Mouse (Mus musculus) liver, embryonic 11.5 days (tissue): Measurements from ENCODE around the gene Adgrl3. TPM values are rescaled to one million over a fixed set of nuclear protein-coding genes. Genes with fewer than 3 reads are reported as not detected.
"Not testable (repeated sequence)": the region's sequence is repeated elsewhere in the genome, so short reads cannot be mapped to it uniquely, and the experiment has no call there.

ENCODE experiments used
- ATAC-seq: fragments of 200-750 bp; cut with Nextera tagmentation; replicated peaks from 2 replicates; pipeline ENCODE4 v1.8.0; 2017; ENCODE audit warnings: moderate number of reproducible peaks, mild to moderate bottlenecking, moderate TSS enrichment, moderate library complexity; ENCODE audit not compliant: low FRiP score
- DNase-seq: peaks from one replicate; pipeline ENCODE4 v3.0.0-alpha.2; 2017; ENCODE audit warnings: low spot score
- H3K27ac ChIP-seq: fragments of 300-500 bp; sonication (generic); 2 replicates; pipeline ENCODE4 v1.5.1; 2014; ENCODE audit warnings: mild to moderate bottlenecking, low read depth, low read length, control low read depth
- H3K27me3 ChIP-seq: fragments of 300-500 bp; sonication (generic); replicated peaks from 2 replicates; pipeline ENCODE4 v1.6.1; 2014; ENCODE audit warnings: low read length, mixed read lengths; ENCODE audit not compliant: control insufficient read depth, insufficient read depth
- H3K36me3 ChIP-seq: fragments of 300-500 bp; sonication (generic); 2 replicates; pipeline ENCODE4 v1.6.1; 2014; ENCODE audit warnings: mild to moderate bottlenecking, low read length, moderate library complexity, mixed read lengths; ENCODE audit not compliant: control insufficient read depth, insufficient read depth
- H3K4me1 ChIP-seq: fragments of 300-500 bp; sonication (generic); replicated peaks from 2 replicates; pipeline ENCODE4 v1.6.1; 2014; ENCODE audit warnings: low read length, mixed read lengths; ENCODE audit not compliant: control insufficient read depth, insufficient read depth
- H3K4me2 ChIP-seq: fragments of 300-500 bp; sonication (generic); 2 replicates; pipeline ENCODE4 v1.6.1; 2014; ENCODE audit warnings: mild to moderate bottlenecking, control low read depth, moderate library complexity
- H3K4me3 ChIP-seq: fragments of 300-500 bp; sonication (generic); 2 replicates; pipeline ENCODE4 v1.5.1; 2014; ENCODE audit warnings: low read depth, low read length, control low read depth
- H3K9ac ChIP-seq: fragments of 300-500 bp; sonication (generic); 2 replicates; pipeline ENCODE4 v1.6.1; 2014; ENCODE audit warnings: low read depth, low read length, control low read depth
- H3K9me3 ChIP-seq: fragments of 300-500 bp; sonication (generic); 2 replicates; pipeline ENCODE4 v1.6.1; 2016; ENCODE audit warnings: low read length, inconsistent platforms, mixed read lengths; ENCODE audit not compliant: control insufficient read depth
- WGBS: fragments of 180-500 bp; shearing (Covaris S2); extraction: QIAGEN DNeasy Blood & Tissue Kit; methylation state at CpG from one replicate; pipeline ENCODE4 v1.1.7; 2014; 5-methylcytosine and 5-hydroxymethylcytosine counted together
- polyA plus RNA-seq: library from polyadenylated mRNA; unstranded; fragments of >200 nt; fragmentation: Nextera tagmentation; extraction: Ambion mirVana; gene quantifications from 2 replicates; pipeline ENCODE4 v1.2.1, GENCODE M21; 2014

The Adgrl3 gene
- polyA plus RNA-seq, 1 experiment from 2014 or later = 9.1 TPM

DNA sequence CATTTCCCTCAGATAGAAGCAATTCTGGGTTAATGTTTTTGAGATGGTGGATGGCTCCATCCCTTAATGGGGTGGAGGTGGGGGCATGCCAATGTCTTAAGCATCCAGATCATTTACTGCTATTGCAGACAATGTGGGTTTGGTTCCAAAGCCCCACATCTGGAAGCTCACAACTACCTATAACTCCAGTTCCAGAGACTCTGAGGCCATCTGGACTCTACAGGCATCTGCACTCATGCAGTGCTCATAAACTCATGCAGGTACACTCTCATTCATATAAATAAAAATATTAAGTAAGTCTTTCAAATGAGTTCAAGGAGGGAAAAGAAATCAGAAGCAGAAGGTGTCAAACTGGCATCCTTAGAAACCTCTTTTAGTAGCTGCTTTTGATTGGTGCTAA, 530.3 kb downstream of the Adgrl3 start:
- Histone ChIP-seq H3K36me3 (no peaks in the 10 kb centered on the region), H3K4me1 (no peaks in the 10 kb centered on the region), H3K27me3 (no peaks in the 10 kb centered on the region), H3K27ac (no peak overlapping the region), H3K9me3 (no peaks in the 10 kb centered on the region), H3K4me3 (no peak overlapping the region), H3K4me2 (no peak overlapping the region), H3K9ac (no peak overlapping the region)
- no peak for ATAC-seq
- no peak for DNase-seq

DNA sequence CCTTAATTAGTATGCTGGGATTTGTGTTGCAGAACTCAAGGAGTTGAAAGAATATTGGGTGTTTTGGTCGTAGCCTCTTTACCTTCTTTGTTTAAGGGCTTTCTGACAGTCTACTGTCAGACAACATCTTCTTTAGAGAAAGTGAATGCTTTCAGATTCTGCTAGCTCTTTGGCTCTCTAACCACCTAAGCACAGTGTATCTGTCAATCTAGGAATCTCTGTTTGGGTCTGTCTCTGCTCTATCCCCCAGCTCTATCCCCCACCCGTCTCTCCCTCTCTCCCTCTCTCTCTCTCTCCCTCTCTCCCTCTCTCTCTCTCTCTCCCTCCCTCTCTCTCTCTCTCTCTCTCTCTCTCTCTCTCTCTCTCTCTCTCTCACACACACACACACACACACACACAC, 535.2 kb downstream of the Adgrl3 start:
- not testable (repeated sequence) for H3K4me2 ChIP-seq, H3K27me3 ChIP-seq, H3K27ac ChIP-seq, H3K36me3 ChIP-seq, ATAC-seq, H3K9ac ChIP-seq, DNase-seq, H3K4me1 ChIP-seq, H3K9me3 ChIP-seq, H3K4me3 ChIP-seq
- 77% methylated on average over 2 of the region's 2 CpGs for WGBS

DNA sequence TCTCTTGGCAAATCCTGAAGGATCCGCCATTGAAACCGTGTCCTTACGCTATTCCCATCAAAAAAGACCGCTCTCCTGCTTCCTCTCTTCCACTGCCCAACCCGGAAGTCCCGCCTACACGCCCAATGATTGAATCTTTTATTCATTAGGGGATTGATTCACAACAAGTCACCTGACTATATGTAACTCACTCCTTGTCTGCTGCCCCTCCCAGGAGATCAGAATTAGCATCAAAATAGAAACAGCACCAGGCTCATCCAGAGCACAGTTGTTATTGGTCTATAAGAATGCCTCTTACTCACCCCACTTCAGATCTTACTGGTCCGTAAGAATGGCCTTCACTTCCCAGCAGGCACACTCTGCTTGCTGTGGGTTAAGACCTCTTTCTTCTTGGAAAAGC, 536.1 kb downstream of the Adgrl3 start:
- WGBS = 83% methylated on average over 8 of the region's 8 CpGs

DNA sequence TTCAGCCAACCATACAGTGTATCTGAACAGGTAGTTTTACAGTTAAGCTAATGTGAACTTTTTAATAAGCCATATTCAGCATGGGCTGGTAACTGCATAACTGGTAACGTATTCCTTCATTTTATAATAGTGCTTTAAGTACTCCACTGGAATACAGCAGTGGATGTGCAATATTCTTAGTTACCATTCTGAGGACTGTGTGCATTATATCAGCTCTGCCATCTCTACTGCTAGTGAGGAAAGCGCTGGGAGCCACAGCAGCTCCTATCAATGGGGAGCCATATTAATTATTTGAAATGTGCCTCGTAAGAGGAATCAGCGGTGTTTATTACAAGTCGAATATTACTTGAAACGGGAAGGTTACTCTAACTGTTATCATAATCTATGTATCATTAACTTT, 539.0 kb downstream of the Adgrl3 start:
- ATAC-seq = no peak
- Histone ChIP-seq H3K4me2 (no peak overlapping the region), H3K36me3 (no peaks in the 10 kb centered on the region), H3K4me1 (no peaks in the 10 kb centered on the region), H3K27me3 (no peaks in the 10 kb centered on the region), H3K4me3 (no peak overlapping the region), H3K9ac (no peak overlapping the region), H3K9me3 (no peaks in the 10 kb centered on the region), H3K27ac (no peak overlapping the region)
- no peak for DNase-seq
- whole genome bisulfite sequencing = 92% methylated on average over 6 of the region's 6 CpGs

More for the DNA sequence above, 536.1 kb downstream of the Adgrl3 start:
- Histone ChIP-seq H3K9ac (no peak overlapping the region), H3K9me3 (no peaks in the 10 kb centered on the region), H3K4me2 (no peak overlapping the region), H3K27me3 (no peaks in the 10 kb centered on the region), H3K4me1 (no peaks in the 10 kb centered on the region), H3K27ac (no peak overlapping the region), H3K4me3 (no peak overlapping the region), H3K36me3 (no peaks in the 10 kb centered on the region)
- no peak for ATAC-seq
- DNase-seq = no peak

DNA sequence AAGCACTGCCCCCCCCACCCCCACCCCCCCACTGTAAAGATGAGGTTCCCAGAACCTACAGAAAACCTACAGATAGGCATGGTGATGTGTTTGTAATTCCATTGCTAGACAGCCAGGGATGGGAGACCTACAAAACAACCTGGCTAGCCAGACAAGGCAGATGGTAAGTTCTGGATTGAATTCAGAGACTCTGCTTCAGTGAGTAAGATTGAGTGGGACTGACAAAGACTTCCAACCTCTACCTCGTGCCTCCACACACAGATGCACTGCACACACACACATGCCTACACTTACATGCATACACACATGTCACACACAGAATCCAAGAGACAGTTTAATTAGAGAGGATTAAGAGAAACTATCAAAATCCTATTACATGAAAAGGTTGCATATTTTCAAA, 544.4 kb downstream of the Adgrl3 start:
- no peak overlapping the region for H3K4me3 ChIP-seq
- WGBS = 46% methylated on average over 1 of the region's 1 CpGs
- DNase-seq (no peak), ATAC-seq (no peak)
- H3K4me2 ChIP-seq = no peak overlapping the region
- H3K36me3 ChIP-seq = no peaks in the 10 kb centered on the region
- H3K9ac ChIP-seq = no peak overlapping the region
- no peaks in the 10 kb centered on the region for H3K27me3 ChIP-seq
- no peak overlapping the region for H3K27ac ChIP-seq
- no peaks in the 10 kb centered on the region for H3K9me3 ChIP-seq
- no peaks in the 10 kb centered on the region for H3K4me1 ChIP-seq

DNA sequence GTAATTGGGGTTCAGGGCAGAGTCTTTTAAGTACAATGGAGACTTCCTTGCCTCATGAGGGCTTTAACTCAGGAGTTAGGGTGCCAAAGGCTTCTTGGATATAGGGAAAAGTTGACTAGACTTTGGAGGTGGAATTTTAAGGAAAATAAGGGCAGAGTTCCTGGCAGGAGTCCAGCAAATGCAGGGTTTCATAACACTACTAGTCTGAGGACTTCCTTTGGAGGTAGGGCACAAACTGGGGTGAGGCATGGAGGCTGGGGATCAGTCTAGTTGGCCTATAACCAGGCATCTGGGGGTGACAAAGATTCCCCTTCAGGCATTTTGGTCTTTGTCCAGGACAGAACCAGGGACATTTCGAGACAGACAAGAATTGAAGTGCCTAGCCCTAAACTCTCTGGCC, 546.6 kb downstream of the Adgrl3 start:
- Histone ChIP-seq H3K4me1 (no peaks in the 10 kb centered on the region), H3K27ac (no peak overlapping the region), H3K4me2 (no peak overlapping the region), H3K4me3 (no peak overlapping the region), H3K9me3 (no peaks in the 10 kb centered on the region), H3K27me3 (no peaks in the 10 kb centered on the region), H3K9ac (no peak overlapping the region), H3K36me3 (no peaks in the 10 kb centered on the region)
- no peak for DNase-seq
- ATAC-seq = no peak
- WGBS = 71% methylated on average over 1 of the region's 1 CpGs

DNA sequence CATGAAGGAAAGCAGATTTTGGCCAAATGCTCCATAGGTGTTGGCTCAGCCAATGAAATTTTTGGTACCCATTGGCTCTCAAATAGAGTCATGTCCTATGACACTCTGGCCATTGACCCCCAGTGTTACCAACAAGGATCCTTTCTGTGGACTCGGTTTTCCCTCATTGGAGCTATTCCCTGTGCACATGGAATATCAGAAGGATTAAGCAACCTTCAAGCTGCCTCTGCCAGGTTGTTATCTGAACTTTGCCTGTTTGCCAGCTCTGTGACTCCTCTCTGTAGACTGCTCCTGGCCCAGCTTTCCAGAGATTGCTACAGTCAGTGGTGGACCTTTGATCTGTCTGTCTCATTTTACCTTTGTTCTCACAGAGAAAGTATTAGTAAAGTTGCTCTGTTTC, 548.8 kb downstream of the Adgrl3 start:
- 77% methylated on average over 1 of the region's 1 CpGs for WGBS
- DNase-seq (no peak), ATAC-seq (no peak)
- Histone ChIP-seq H3K27ac (no peak overlapping the region), H3K9ac (no peak overlapping the region), H3K9me3 (no peaks in the 10 kb centered on the region), H3K4me1 (no peaks in the 10 kb centered on the region), H3K4me2 (no peak overlapping the region), H3K36me3 (no peaks in the 10 kb centered on the region), H3K27me3 (no peaks in the 10 kb centered on the region), H3K4me3 (no peak overlapping the region)

DNA sequence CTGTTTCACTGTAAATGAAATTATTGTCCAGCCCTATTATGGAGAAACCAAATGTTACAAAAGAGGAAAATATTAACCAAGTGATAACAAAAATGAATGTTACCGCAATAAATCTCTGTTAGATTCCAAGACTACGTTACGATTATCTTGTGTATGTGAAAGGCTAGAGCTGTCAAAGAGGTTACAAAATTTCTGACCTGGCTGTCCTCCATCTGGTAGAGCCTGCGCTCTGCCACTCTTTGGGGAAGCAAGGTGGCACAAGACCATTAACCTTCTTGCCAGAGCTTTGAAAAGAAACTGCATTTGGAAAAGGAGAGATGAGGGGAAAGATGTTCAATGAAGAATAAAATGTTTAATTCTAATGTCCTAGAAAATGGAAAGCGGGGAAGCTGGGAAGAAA, 562.9 kb downstream of the Adgrl3 start:
- H3K27me3 ChIP-seq = no peaks in the 10 kb centered on the region
- H3K9ac ChIP-seq = no peak overlapping the region
- no peaks in the 10 kb centered on the region for H3K36me3 ChIP-seq
- DNase-seq (no peak), ATAC-seq (no peak)
- no peak overlapping the region for H3K4me2 ChIP-seq
- no peak overlapping the region for H3K27ac ChIP-seq
- H3K4me3 ChIP-seq = no peak overlapping the region
- no peaks in the 10 kb centered on the region for H3K9me3 ChIP-seq
- WGBS = 86% methylated on average over 5 of the region's 5 CpGs
- no peaks in the 10 kb centered on the region for H3K4me1 ChIP-seq

DNA sequence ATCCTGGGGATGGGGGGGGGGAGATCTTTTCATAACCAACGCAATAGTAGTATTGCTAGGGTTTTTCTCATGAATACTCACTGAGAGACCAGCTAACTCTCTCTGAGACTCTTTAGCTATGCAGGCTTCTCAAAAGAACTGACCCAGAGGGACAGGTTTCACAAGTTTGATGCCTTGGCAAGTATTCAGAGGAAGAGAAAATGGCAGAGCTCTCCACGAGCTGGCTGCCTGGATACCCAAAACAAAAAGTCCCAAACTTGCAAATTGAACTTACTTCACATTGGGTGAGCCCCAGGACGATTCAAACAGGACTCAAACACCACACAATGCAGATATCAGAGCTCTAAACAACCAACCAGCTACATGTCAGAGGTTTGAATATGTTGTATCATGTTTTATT, 563.5 kb downstream of the Adgrl3 start:
- H3K9me3 ChIP-seq = no peaks in the 10 kb centered on the region
- no peaks in the 10 kb centered on the region for H3K4me1 ChIP-seq
- H3K27ac ChIP-seq = no peak overlapping the region
- H3K4me3 ChIP-seq = no peak overlapping the region
- no peak for DNase-seq
- no peaks in the 10 kb centered on the region for H3K27me3 ChIP-seq
- H3K4me2 ChIP-seq = no peak overlapping the region
- H3K36me3 ChIP-seq = no peaks in the 10 kb centered on the region
- 42% methylated on average over 3 of the region's 3 CpGs for WGBS
- no peak overlapping the region for H3K9ac ChIP-seq
- no peak for ATAC-seq
